Mouse (Mus musculus) ES-Bruce4 (cell line): ENCODE data around the gene Srgap1. TPM values are rescaled to one million over a fixed set of nuclear protein-coding genes. Genes with fewer than 3 reads are reported as not detected.

Experiments
- H3K27ac ChIP-seq: 2 replicates; pipeline ENCODE4 v1.5.1; 2012; ENCODE audit warnings: low read length, inconsistent platforms; ENCODE audit not compliant: insufficient read depth
- H3K27me3 ChIP-seq: 2 replicates; pipeline ENCODE4 v1.6.1; 2012; ENCODE audit warnings: mild to moderate bottlenecking, low read length, inconsistent platforms; ENCODE audit not compliant: control insufficient read depth, poor library complexity, insufficient read depth, severe bottlenecking
- H3K36me3 ChIP-seq: 2 replicates; pipeline ENCODE4 v1.6.1; 2012; ENCODE audit warnings: inconsistent platforms, mild to moderate bottlenecking, low read length, moderate library complexity; ENCODE audit not compliant: control insufficient read depth, poor library complexity, insufficient read depth, severe bottlenecking
- H3K4me1 ChIP-seq: one replicate; pipeline ENCODE4 v1.8.1; 2011; ENCODE audit warnings: low read length; ENCODE audit not compliant: control insufficient read depth, insufficient read depth
- H3K4me3 ChIP-seq: 2 replicates; pipeline ENCODE4 v1.5.1; 2011; ENCODE audit warnings: low read depth, mild to moderate bottlenecking, low read length
- H3K9ac ChIP-seq: 2 replicates; pipeline ENCODE4 v1.6.1; 2012; ENCODE audit warnings: low read depth, mild to moderate bottlenecking, inconsistent platforms; ENCODE audit not compliant: poor library complexity, severe bottlenecking
- H3K9me3 ChIP-seq: replicated peaks from 2 replicates; pipeline ENCODE4 v1.6.1; 2012; ENCODE audit warnings: mild to moderate bottlenecking, low read length, inconsistent platforms; ENCODE audit not compliant: control insufficient read depth, poor library complexity, insufficient read depth, severe bottlenecking
- CTCF ChIP-seq: IDR thresholded peaks from one replicate; pipeline ENCODE4 v1.8.1; 2011; ENCODE audit warnings: low read depth, low read length
- EP300 ChIP-seq: IDR thresholded peaks from 2 replicates; pipeline ENCODE4 v1.6.1; 2011; ENCODE audit warnings: low read depth, low read length; ENCODE audit not compliant: insufficient read depth
- POLR2A ChIP-seq: IDR thresholded peaks from one replicate; pipeline ENCODE4 v1.8.1; 2011; ENCODE audit warnings: low read length; ENCODE audit not compliant: insufficient read depth
- polyA plus RNA-seq: library from polyadenylated mRNA; stranded (reverse); fragments of >200 nt; gene quantifications from 2 replicates; pipeline ENCODE4 v1.2.4, GENCODE M21; 2011; ENCODE audit warnings: low read depth; ENCODE audit not compliant: missing spikeins, insufficient read depth, insufficient read length

Srgap1 gene
- polyA plus RNA-seq, 1 experiment: 8.0 TPM

- H3K4me1 ChIP-seq: no peaks in the 10 kb centered on the region
- no peak overlapping the region for H3K4me3 ChIP-seq
- H3K27me3 ChIP-seq: no peaks in the 10 kb centered on the region
- H3K9me3 ChIP-seq: 0 out of 2 replicates have a peak, but pooled peaks cover 2% of the 10 kb centered on the region
- no peaks in the 10 kb centered on the region for H3K36me3 ChIP-seq
- no peak overlapping the region for H3K27ac ChIP-seq
- TF ChIP-seq CTCF: no peak
- no peak overlapping the region for H3K9ac ChIP-seq
Measured at GRCm38 (mm10) chr10:121836507-121837165, 210.5 kb downstream of the Srgap1 start.

GRCm38 (mm10) chr10:121833443-121833842, 213.7 kb downstream of the Srgap1 start:
- H3K9me3 ChIP-seq: no peaks in the 10 kb centered on the region
- H3K36me3 ChIP-seq: no peaks in the 10 kb centered on the region
- no peak for TF ChIP-seq EP300
- no peak for TF ChIP-seq POLR2A
- peak; percentile 23 for TF ChIP-seq CTCF
- no peak overlapping the region for H3K27ac ChIP-seq
- H3K27me3 ChIP-seq: no peaks in the 10 kb centered on the region
- no peaks in the 10 kb centered on the region for H3K4me1 ChIP-seq
- H3K9ac ChIP-seq: no peak overlapping the region
- H3K4me3 ChIP-seq: no peak overlapping the region

GRCm38 (mm10) chr10:121830335-121831307, 216.5 kb downstream of the Srgap1 start:
- Histone ChIP-seq H3K9ac (no peak overlapping the region), H3K4me1 (no peaks in the 10 kb centered on the region), H3K27ac (no peak overlapping the region), H3K4me3 (no peak overlapping the region), H3K27me3 (no peaks in the 10 kb centered on the region), H3K36me3 (no peaks in the 10 kb centered on the region), H3K9me3 (no peaks in the 10 kb centered on the region)
- TF ChIP-seq CTCF: no peak
- no peak for TF ChIP-seq EP300
- no peak for TF ChIP-seq POLR2A

GRCm38 (mm10) chr10:121829800-121830303, 217.3 kb downstream of the Srgap1 start:
- H3K4me1 ChIP-seq: no peaks in the 10 kb centered on the region
- no peak overlapping the region for H3K9ac ChIP-seq
- H3K36me3 ChIP-seq: no peaks in the 10 kb centered on the region
- no peaks in the 10 kb centered on the region for H3K9me3 ChIP-seq
- H3K27me3 ChIP-seq: no peaks in the 10 kb centered on the region
- H3K27ac ChIP-seq: no peak overlapping the region
- H3K4me3 ChIP-seq: no peak overlapping the region
- no peak for TF ChIP-seq POLR2A

- no peak overlapping the region for H3K9ac ChIP-seq
- no peak overlapping the region for H3K4me3 ChIP-seq
- TF ChIP-seq EP300: no peak
- no peak for TF ChIP-seq CTCF
- no peak for TF ChIP-seq POLR2A
- no peaks in the 10 kb centered on the region for H3K36me3 ChIP-seq
- no peaks in the 10 kb centered on the region for H3K4me1 ChIP-seq
- H3K27me3 ChIP-seq: peaks cover 1% of the 10 kb centered on the region; the same call in 1 of the 2 replicates
- H3K27ac ChIP-seq: no peak overlapping the region
- H3K9me3 ChIP-seq: no peaks in the 10 kb centered on the region
Measured at GRCm38 (mm10) chr10:121829034-121829433, 218.1 kb downstream of the Srgap1 start.

GRCm38 (mm10) chr10:121822674-121823073, 224.4 kb downstream of the Srgap1 start:
- Histone ChIP-seq H3K27me3 (peaks cover 1% of the 10 kb centered on the region; the same call in 1 of the 2 replicates), H3K4me3 (no peak overlapping the region), H3K36me3 (no peaks in the 10 kb centered on the region), H3K9me3 (no peaks in the 10 kb centered on the region), H3K27ac (no peak overlapping the region), H3K9ac (no peak overlapping the region), H3K4me1 (no peaks in the 10 kb centered on the region)
- TF ChIP-seq EP300 (no peak), CTCF (no peak), POLR2A (no peak)
